Mouse (Mus musculus): ENCODE data around the gene Dpep3.

Dpep3 gene

DNA sequence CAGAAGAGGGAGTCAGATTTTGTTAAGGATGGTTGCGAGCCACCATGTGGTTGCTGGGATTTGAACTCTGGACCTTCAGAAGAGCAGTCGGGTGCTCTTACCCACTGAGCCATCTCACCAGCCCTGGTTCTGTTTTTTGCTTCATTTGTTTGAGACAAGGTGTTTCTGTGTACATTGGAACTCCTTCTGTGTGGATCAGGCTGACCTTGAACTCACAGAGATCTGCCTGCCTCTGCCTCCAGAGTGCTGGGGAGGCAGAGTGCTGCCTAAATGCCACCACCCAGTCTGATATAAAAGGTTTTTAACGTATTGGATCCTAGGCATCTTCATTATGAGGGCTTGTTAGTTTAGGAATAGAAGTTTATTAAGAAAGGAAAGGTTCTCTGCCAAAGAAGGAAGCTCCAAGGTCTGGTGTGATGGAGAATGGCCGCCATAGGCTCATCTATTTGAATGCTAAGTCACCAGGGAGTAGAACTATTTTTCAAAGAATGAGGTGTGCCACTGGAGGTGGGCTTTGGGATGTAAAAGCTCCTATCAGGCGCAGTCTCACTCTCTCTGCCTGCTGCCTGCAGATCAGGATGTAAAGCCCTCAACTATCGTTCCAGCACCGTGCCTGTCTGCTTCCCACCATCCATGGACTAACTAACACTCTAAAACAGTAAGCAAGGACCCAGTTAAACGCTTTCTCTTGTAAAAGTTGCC lies 8.1 kb downstream of the Dpep3 start:
- no peak for DNase-seq

DNA sequence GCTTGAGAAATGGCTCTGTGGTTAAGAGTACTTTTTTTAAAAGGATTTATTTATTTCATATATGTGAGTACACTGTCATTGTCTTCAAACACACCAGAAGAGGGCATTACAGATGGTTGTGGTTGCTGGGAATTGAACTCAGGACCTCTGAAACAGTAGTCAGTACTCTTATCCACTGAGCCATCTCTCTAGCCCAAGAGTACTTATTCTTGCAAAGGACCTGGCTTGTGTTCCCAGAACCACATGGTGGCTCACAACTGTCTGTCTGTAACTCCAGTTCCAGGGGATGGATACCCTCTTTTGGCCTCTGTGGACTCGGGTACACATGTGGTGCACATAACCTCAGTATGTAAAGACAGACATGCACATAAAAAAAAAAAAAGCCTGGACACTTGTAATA lies 9.9 kb downstream of the Dpep3 start:
- DNase-seq, result no peak

DNA sequence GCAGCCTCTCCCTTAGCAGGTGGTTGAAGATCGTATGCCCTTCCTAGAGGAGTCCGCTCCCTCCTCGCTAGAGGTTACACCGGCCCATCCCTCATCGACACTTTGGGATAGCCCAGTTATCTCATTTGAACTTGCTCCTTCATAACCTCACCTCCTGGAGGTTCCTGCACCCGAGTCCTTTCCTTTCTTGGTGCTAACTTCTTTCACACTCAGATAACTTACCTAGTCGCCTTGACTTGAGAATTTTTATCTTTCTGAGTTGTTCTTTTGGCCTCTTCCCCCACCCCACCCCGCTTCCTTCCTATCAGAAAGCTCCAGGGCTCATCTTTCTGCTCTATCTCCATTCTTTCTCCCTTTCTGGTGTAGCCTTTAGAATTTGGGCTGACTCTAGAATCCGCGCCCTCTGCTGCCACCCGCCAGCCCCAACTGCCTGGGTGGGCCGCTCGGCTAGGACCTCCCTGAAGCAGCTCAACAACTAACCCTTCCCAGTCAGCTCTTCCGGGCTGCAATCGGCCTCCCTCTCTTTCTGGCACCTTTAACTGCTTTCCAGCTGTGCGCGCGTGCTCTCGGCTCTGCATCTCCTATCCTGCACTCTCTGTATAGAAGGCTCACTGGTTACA lies 12.4 kb downstream of the Dpep3 start:
- DNase-seq, result peak; percentile 14

DNA sequence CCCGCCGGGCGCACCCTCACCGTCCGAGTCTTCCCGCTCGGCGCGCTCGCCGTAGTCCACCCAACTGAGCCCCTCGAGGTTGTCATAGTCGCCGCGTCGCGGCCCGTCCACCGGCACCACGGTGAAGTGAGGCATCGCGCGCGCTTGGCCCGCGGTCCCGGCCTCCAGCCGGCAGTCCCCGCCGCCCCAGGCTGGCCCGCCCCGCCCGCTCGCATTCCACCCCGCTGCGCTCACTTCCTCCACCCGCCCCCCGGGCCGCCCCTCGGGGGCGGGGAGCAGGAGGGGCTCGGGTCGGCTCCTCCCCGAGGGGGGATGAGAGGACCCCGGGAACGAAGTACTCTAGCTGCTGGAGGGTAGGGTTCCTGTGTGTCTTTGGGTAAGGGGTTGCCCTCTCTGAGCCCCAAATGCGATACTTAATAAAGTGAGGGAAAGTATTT lies 13.3 kb downstream of the Dpep3 start, which contains the start of gene Slc12a4:
Gene Slc12a4, minus strand, starts transcription at position 193 of the 437 bp plus-strand sequence.
- peak; percentile 77 to 79 for DNase-seq

DNA sequence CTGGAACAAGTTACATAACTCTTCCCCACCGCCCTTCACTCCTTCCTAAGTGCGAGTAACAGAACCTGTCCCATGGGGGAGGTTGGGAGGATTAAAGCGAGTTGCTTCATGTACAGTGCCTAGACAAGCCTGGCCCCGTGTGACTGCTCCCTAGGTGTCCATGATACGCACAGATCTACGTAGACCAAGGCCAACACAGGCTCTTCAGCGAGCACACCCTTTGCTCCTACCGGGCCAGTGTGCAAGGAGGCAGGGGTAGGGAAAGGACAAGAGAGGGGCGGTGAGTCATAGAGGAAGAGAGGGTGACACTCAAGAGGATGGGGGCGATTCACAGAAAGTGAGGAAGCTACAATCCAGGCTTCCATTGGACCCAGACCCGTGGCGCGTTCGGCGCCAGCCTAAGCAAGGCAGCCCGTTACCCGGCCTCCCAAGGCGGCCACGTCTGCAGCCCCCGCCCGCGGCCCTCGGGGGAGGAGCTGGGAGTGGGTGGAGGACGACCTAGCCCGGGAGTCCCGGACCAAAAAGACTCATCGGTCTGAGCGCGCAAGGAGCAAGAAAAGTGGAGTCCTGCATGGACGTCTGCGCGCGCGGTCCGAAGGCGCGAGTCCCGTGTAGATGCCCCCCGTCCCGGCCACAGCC lies 13.8 kb downstream of the Dpep3 start:
- peak; percentile 45 to 52 for DNase-seq

DNA sequence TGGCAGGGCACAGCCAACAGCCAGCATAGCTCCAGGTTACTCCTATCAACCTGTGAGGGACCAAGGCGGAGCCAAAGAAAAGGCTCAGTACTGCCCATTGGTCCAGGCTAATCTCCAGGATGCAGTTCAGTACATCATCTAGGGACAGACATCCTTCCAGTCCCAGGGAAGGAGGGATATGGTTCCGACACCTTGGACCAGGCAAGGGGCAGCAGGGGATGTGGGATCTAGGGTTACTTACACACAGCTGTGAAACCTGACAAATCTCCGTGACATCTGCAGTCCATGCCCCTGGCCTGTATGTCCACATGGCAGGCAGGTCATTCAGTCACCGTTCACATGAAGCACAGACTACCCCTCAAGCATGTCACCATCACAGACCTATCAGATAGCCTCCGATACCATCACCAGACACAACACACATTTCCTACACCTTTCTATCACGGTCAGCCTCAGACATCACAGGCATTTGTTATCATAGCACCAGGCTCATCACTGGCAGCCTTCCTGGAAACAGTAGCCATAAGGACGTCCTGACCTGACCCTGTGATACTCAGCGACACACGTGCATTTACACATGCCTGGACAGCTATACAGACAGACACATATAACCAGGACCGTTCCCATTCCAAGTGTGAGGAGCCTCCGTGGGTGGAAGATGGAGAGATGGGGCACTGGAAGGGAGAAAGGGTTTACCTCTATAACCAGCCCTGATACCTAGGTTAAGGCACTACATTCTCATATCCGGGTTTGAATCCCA lies 14.5 kb downstream of the Dpep3 start:
- DNase-seq, result no peak

DNA sequence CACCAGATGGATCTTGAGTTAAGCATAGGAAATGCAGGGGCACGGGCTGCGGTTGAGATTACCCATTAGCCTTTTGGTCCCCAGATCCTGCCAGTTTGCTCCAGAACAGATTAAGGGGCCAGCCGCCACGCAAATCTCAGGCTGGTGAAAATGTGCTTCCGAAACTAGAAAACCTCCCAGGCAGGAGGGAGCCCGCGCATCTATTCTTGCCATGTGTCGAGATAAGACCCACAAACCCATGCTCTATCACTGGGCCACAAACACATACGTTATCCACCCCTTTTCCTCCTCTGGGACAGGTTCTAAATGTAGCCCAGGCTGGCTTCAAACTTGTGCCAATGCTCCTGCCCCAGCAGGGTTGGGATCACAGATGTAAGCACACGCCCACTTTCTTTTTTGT lies 17.7 kb downstream of the Dpep3 start:
- DNase-seq, result no peak

- DNase-seq, result no peak
Observed at GRCm38 (mm10) chr8:105961101-105961500, 18.1 kb downstream of the Dpep3 start.

DNA sequence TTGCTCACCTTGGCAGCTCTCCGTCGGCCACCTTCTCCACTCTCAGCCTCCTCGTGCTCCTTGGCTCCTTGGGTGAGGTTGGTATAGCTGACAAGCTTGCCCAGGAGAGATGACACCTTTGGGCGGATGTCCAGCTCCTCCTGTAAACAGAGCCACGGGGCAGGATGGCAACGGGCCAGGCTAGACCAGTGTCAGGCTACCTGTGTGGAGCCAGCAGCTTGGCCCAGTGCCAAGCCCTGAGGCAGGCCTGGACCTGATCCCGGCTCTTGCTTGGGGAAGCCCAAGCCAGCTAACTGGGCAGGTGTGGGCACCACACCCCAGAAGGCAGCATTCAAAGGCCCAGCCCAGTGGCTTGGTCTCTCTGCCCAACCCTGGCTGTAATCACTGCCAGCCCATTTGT lies 19.9 kb downstream of the Dpep3 start:
- DNase-seq, result no peak

- no peak for DNase-seq
Observed at GRCm38 (mm10) chr8:105957813-105958212, 21.4 kb downstream of the Dpep3 start.

GRCm38 (mm10) chr8:105956556-105956955 lies 22.7 kb downstream of the Dpep3 start:
- DNase-seq, result no peak

- DNase-seq, result no peak
Observed at GRCm38 (mm10) chr8:105951057-105951659, 28.1 kb downstream of the Dpep3 start.

- no peak for DNase-seq
Observed at GRCm38 (mm10) chr8:105949350-105949749, 29.9 kb downstream of the Dpep3 start.

DNA sequence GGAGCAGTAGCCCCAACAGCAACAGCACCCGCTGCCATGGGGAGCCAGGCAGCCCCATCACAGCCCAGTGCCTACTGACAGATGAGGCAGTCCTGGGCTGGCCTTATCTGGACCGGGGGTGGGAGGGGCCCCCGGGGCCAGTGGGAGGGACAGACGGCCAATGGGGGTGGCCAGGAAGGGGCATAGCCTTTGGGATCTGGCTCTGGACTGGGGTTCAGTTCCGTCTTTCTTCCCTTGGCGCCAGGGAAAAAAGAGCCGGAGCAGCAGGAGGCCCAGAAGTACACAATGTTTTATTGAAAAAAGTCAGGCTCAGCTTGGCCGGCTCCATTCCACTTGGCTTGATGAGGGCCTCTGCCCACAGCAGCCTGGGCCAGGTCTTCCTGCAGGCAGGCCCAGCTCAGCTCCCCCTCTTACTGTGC lies 35.9 kb downstream of the Dpep3 start, which contains the start of gene Lcat:
Gene Lcat, minus strand, starts transcription at position 62 of the 419 bp plus-strand sequence.
- DNase-seq, result no peak

DNA sequence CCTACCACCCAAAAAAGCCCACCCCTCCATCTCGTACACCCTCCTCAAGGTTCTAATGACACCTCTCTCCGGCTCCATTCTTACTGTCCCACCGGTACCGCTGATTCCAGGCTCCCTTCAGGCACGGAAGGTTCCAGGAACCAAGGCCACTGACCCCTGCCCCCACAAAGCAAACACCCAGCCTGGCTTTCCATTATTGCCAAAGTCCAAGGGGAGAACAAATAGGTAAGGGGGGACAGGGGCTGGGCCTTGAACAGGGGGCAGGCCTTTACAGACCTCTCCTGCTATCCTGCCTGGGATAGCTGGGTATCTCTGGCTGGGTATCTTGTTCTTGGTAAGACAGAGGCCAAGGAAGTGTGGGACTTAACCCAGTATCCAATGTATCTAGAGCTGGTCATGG lies 36.7 kb downstream of the Dpep3 start:
- no peak for DNase-seq

GRCm38 (mm10) chr8:105942026-105942425 lies 37.2 kb downstream of the Dpep3 start:
- DNase-seq, result no peak

GRCm38 (mm10) chr8:105938306-105938669 lies 40.9 kb downstream of the Dpep3 start, which contains the start of gene Psmb10:
TSS of gene Psmb10 (minus strand) at chr8:105938444.
- DNase-seq, result no peak

DNA sequence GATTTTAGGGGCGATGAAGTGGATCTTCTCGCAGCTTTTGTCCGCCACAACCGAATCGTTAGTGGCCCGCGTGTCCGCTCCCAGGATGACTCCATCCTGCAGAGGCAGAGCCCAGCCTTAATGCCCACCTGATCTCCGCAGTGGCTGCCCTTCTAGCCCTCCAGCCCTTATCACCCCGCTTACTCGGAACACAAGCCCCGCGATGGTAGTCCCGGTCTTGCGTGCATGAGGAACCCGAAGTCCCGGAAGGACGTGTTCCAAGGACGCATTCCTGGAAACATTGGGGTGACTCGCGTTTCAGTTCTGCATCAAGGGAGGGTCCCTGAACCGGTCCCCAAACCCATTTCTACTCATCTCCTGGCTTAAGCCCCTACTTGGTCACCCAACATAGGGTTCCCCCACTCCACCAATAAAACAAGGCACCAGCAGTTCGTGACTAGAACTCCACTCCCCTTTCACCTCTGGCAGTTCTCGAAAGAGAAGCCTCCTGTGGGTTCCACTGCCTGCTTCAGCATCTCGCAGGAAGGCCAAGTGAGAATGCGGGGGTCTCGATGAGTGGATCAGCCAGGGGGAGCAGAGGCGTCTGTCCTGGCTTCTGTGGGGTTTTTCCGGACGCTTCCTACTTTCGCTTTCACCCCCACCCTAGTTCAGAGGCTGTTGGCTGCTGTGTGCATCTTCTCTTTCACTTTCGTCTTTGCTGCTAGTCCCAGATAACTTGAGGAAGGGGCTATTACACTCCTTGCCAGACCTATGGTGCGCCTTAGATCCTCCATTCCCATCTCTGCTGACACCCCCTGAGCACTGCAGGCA lies 41.5 kb downstream of the Dpep3 start:
- peak; percentile 73 for DNase-seq

GRCm38 (mm10) chr8:105936866-105937475 lies 42.3 kb downstream of the Dpep3 start:
- DNase-seq, result peak; percentile 76 to 77

- no peak for DNase-seq
Observed at GRCm38 (mm10) chr8:105935863-105936603, 43.2 kb downstream of the Dpep3 start.

- no peak for DNase-seq
Observed at GRCm38 (mm10) chr8:105935105-105935504, 44.1 kb downstream of the Dpep3 start.

Data from B cell, adult 2 months (primary cell).